Mouse (Mus musculus): ENCODE measurements around the gene Olfr689.
"Not testable (repeated sequence)": the region's sequence is repeated elsewhere in the genome, so short reads cannot be mapped to it uniquely, and the experiment has no call there.

The Olfr689 gene

GRCm38 (mm10) chr7:105310865-105311264, at the start of gene Olfr689:
Gene Olfr689 (plus strand): TSS chr7:105311165.
- no peak for DNase-seq (ENCODE audit: low read depth in 1 of 2, low spot score in 2 of 2)

GRCm38 (mm10) chr7:105272426-105272825, 38.5 kb upstream of the Olfr689 start:
- no peak for DNase-seq (ENCODE audit: low read depth in 1 of 2, low spot score in 2 of 2)

- no peak for DNase-seq (ENCODE audit: low read depth in 1 of 2, low spot score in 2 of 2)
These were observed 23.2 kb upstream of the Olfr689 start, which contains the start of gene Olfr688 for GRCm38 (mm10) chr7:105287795-105288194. Gene Olfr688 (plus strand): TSS chr7:105288095.

- no peak for DNase-seq (ENCODE audit: low read depth in 1 of 2, low spot score in 2 of 2)
These were observed 20.9 kb upstream of the Olfr689 start for GRCm38 (mm10) chr7:105290051-105290450.

- DNase-seq (ENCODE audit: low read depth in 1 of 2, low spot score in 2 of 2) = no peak
These were observed 14.3 kb downstream of the Olfr689 start for GRCm38 (mm10) chr7:105325302-105325701.

GRCm38 (mm10) chr7:105334004-105334403, 23.0 kb downstream of the Olfr689 start, which contains the start of gene Olfr690:
Gene Olfr690 (minus strand): TSS chr7:105334104.
- DNase-seq (ENCODE audit: low read depth in 1 of 2, low spot score in 2 of 2) = no peak

- no peak for DNase-seq (ENCODE audit: low read depth in 1 of 2, low spot score in 2 of 2)
These were observed 31.2 kb downstream of the Olfr689 start, which contains the start of gene Olfr691 for GRCm38 (mm10) chr7:105342170-105342569. Gene Olfr691 (minus strand): TSS chr7:105342270.

GRCm38 (mm10) chr7:105342752-105343151, 31.8 kb downstream of the Olfr689 start:
- no peak for DNase-seq (ENCODE audit: low read depth in 1 of 2, low spot score in 2 of 2)

- DNase-seq (ENCODE audit: low read depth in 1 of 2, low spot score in 2 of 2) = not testable (repeated sequence)
These were observed 45.1 kb downstream of the Olfr689 start for GRCm38 (mm10) chr7:105356064-105356463.

- not testable (repeated sequence) for DNase-seq (ENCODE audit: low read depth in 1 of 2, low spot score in 2 of 2)
These were observed 45.5 kb downstream of the Olfr689 start for GRCm38 (mm10) chr7:105356487-105356886.

- no peak for DNase-seq (ENCODE audit: low read depth in 1 of 2, low spot score in 2 of 2)
These were observed 50.7 kb downstream of the Olfr689 start for GRCm38 (mm10) chr7:105361713-105362112.

GRCm38 (mm10) chr7:105367268-105367667, 56.3 kb downstream of the Olfr689 start:
- no peak for DNase-seq (ENCODE audit: low read depth in 1 of 2, low spot score in 2 of 2)

- no peak for DNase-seq (ENCODE audit: low read depth in 1 of 2, low spot score in 2 of 2)
These were observed 57.0 kb downstream of the Olfr689 start, which contains the start of gene Olfr692 for GRCm38 (mm10) chr7:105367930-105368329. Gene Olfr692 (plus strand): TSS chr7:105368230.

GRCm38 (mm10) chr7:105368521-105368920, 57.6 kb downstream of the Olfr689 start:
- DNase-seq (ENCODE audit: low read depth in 1 of 2, low spot score in 2 of 2) = no peak

Data from monocyte, adult 2 months (primary cell).